Mouse (Mus musculus): ENCODE measurements around the gene Inpp5k.
"Not testable (repeated sequence)": the region's sequence is repeated elsewhere in the genome, so short reads cannot be mapped to it uniquely, and the experiment has no call there.

- not testable (repeated sequence) for TF ChIP-seq ZNF384 (IDR thresholded peaks at IDR 0.05; ENCODE audit: low read depth, low read length); MEF2A (IDR thresholded peaks at IDR 0.05; ENCODE audit: borderline replicate concordance, low read depth, low read length); POLR2A (IDR thresholded peaks at IDR 0.05; ENCODE audit: low read depth, low read length); CTCF (conservative IDR thresholded peaks at IDR 0.05 in 1 of 2, IDR thresholded peaks at IDR 0.05 in 1 of 2; ENCODE audit: low read depth in 2 of 2, low read length in 2 of 2)
Measured at GRCm38 (mm10) chr11:75697464-75697863, 66.7 kb downstream of the Inpp5k start.

All from CH12.LX (cell line).